Mouse (Mus musculus) lung, postnatal 0 days (tissue): Measurements from ENCODE around the gene Gbx2.

ENCODE experiments used
- CTCF ChIP-seq: IDR thresholded peaks from 2 replicates; pipeline ENCODE4 v1.5.1; 2016; ENCODE audit warnings: antibody characterized with exemption, mild to moderate bottlenecking
- EP300 ChIP-seq: IDR thresholded peaks from 2 replicates; pipeline ENCODE4 v1.6.1; 2016; ENCODE audit warnings: antibody characterized with exemption, mild to moderate bottlenecking, control low read depth

DNA sequence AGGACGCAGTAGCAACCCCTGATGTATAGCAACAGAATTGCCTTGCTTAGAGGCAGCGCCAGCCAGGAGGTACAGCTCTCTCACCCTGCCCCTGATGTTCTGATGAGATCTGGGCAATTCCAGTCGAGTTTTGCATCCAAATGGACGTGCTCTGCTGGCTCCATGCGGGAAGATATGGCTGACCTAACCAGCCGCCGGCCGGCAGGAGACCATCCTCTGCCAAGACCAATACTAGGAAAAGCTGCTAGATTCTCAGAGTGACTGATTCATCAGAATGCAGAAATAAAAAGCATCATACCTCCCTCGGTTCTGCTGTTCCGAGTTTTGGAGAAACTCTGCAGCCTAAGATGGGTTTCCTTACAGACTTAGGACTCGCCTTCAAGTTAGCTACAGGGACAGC, 52.5 kb downstream of the Gbx2 start:
- TF ChIP-seq CTCF (no peak), EP300 (no peak)
